Mouse (Mus musculus) hindlimb bud, embryonic 11.5 days (tissue): Measurements from ENCODE around the gene Lrrc8e.
A peak's percentile ranks its signal among the peaks of the same experiment; 100 is the strongest.

Experiments used
- DNase-seq: peaks from one replicate; pipeline ENCODE4 v3.0.0-alpha.2; 2012; ENCODE audit warnings: low read depth, low spot score; ENCODE audit errors: extremely low spot score

Gene Lrrc8e

DNA sequence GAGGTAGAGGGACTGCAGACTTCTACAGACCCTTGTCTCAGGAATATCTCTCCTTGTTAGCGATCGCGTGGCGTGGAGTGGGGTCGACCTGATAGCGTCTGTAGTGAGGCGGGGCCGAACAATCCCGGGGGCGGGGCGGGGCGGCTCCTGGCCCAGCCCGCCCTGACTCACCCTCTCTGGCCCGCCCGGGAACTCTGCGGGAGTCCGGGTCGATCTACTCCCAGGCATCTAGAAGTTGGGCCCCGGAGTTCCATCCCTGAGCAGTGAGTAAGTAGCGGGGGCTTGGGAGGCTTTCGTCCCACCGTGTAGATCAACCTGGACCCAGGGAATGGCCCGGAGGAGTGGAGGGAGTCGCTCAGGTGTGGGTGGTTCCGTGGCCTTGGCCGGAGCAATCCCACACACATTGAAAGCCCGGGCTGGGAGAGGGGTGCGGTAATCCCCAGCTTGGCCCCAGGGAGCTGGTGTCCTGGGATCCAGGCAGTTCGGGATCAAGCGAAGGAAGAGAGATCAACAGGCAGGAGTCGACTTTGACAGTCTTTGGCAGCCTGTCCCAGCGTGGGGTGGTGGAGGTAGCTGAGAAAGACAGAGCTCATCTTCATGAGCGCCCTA, at the start of gene Lrrc8e:
Lrrc8e (plus strand) TSS at position 89 of the 609 bp plus-strand sequence.
- no peak for DNase-seq

DNA sequence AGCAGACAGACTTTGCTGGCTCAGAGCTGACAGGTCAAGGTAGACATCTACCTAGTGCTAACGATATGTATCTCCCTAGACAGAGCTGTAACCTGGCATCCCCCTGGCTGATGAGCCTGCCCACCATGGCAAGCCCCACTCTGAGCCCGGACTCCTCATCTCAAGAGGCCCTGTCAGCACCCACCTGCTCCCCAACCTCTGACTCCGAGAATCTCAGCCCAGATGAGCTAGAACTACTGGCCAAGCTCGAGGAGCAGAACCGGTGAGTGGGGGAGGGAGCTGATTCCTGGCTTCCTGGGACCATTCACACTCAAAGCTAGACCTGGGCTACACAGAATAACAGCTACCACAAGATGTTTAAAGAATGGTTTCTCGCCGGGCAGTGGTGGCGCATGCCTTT, 43.2 kb upstream of the Lrrc8e start:
- DNase-seq = no peak

DNA sequence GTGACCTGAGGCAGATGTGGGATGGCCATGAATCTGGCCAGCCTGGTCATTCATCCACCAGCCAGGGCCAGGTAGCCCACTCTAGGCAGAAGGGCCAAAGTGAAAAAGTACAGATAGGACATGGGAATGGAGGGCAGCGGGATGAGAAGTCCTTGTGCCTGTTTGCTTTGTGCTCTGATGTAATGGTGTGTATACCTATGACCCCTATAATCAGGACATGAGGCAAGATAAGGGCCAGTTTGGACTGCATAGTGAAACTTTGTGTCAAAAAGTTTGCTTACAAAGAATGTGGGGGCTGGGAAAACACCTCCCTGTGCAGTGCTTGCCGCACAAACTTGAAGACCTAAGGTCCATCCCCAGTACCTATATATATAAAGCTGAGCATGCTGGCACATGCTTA, 40.5 kb upstream of the Lrrc8e start:
- DNase-seq = no peak

DNA sequence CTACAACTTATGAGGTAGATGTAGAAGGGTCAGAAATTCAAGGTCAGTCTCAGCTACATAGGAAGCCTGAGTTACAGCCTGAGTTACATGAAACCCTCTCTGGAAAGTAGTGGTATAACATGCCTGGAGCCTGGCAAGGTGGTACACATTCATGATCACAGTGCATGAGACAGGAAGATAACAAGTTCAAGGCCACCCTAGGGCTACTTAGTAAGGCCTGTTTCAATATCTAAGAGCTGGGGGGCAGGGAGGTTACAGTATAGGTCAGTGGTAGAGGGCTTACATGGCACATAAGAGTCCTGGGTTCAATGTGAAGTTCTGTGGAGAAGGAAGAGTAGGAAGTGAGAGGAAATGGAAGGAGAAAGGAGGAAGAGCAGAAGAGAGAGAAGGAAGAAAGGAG, 38.0 kb upstream of the Lrrc8e start:
- no peak for DNase-seq

DNA sequence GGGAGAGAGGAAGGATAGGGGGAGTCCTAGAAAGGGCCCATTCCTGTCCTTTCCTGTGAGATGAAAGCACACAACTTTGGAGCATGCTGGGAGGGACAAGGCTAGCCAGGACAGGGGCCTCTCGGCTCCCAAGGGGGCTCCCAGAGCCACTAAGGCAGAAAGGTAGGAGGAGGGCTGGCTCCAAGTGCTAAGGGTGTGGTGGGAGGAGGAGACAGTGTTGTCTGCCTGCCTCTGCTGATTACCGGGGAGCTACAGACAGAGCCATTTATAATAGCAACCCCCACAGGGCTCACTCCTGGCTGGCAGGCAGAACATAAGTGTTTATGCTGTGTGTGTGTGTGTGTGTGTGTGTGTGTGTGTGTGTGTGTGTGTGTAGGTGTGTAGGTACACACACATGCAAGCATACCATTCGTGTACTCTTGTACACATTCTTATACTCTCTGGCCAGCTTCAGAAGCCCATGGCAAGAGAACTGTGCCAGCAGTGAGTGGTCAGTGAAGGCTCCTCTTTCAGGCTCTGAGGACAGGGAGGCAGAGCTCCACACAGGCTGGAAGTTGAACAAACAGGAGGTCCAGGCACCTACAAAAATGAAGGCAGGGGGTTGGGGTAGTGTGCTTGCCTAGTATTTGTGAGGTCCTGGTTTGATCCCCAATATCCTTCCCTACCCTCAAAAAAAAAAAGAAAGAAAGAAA, 37.5 kb upstream of the Lrrc8e start:
- no peak for DNase-seq

DNA sequence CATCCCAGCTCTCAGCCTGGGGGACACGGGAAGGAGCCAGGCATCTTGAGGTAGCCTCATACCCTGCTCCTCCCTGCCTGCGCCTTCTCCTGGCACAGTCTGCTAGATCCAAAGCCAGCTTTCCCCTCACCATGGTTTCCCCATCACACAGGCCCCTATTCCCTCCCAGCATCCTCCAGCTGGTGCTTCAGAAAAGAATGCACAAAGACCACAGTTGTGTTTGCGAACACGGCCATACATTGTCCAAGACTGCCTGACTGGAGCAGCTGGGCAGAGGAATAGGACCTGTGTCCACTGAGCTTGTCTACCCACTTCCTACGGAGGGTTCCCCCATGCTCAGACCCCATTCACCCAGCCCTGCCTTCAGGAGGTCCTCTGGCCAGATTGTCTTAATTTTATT, 34.3 kb upstream of the Lrrc8e start:
- DNase-seq = no peak

DNA sequence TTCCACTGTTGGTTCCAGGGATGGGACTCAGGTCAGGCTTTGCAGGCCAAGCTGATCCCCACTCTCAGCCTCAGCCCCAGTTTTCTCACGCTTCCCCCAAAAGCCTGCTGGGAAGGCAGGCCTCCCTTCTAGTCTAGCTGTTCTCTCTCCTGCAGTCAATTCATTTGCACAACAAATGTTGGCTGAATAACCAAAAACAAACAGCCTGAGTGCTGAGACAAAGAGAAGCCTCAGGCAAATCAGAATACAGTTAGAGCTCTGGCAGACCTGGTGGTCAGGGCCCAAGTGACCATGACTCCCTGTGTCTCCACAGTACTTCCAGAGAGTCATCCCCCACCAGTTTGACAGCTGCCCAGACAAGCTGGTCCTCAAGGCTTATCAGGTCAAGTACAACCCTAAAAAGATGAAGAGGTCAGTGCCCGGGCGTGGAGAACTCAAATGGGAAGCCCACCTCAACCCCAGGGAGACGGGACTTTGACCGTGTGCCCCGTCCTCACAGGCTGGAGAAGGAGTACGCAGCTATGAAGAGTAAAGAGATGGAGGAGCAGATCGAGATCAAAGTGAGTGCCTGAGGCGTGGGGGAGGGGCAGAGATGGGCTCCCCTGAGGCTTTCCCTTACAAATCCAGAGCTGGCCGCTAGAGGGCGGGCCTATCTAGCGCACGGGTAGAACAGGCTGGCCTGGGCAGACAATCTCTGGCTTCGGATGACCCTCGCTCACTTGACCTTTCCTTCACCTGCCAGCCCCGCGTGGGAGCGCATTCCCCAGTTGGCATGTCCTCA, 33.6 kb upstream of the Lrrc8e start:
- peak; percentile 33 for DNase-seq

DNA sequence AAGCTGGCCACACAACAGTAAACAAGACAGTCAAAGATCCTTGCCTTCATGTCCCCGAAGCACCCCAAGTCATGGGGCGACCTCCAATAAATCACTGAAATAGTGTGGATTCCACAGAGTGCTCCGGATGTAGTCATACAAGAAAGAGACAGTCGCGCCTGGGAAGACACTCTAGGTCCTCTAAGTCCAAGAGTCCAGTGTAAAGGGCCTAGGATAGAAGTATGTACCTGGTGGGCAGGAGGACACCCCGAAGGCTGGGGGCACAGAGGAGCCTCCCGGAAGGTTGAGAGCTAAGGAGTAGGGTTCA, 33.1 kb upstream of the Lrrc8e start:
- no peak for DNase-seq

DNA sequence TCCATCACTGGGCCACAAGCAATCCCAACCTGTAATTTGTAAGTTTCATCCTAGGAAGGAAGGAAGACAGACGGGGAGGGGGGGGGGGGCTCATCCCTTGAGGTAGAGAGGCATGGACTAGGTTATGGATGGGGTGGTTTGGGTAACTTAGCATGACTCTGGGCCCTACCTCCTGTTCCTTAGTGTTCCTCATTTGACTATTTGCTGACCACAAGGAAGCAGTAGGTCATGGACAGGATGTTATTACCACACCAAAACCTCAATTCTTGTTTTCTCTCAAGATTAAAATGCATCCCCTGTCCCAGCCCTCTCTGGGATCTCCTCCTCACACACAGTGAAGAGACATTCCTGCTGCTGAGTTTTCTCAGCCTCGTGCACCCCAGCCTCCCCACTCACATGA, 25.3 kb upstream of the Lrrc8e start:
- DNase-seq = no peak

DNA sequence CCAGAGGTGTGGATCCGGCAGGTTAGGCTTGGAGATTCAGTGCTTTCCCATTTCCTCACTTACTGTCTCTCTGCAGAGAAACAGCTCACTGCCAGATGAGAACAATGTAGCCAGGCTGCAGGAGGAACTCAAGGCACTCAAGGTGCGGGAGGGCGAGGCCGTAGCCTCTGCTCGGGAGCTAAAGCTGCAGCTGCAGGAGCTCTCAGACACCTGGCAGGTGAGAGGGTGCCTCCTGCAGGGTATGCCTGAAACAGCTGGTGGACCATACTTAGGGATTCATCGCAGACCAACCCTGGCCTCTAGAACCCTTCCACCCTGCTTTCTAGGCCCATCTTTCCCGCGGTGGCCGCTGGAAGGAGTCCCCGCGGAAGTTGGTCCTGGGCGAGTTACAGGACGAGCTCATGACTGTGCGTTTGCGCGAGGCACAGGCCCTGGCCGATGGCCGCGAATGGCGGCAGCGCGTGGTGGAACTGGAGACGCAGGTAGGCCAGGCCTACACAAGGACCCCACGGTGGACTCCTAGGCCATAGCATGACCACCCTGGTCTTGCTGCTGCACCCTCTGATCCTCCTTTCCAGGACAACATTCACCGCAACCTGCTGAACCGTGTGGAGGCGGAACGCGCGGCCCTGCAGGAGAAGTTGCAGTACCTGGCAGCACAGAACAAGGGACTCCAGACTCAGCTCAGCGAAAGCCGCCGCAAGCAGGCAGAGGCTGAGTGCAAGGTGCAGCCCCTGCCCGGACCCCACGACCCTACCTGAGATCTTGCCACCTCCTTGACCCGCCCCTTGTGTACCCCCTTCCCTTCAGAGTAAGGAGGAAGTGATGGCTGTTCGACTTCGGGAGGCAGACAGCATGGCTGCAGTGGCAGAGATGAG, 21.1 kb upstream of the Lrrc8e start:
- DNase-seq = no peak

DNA sequence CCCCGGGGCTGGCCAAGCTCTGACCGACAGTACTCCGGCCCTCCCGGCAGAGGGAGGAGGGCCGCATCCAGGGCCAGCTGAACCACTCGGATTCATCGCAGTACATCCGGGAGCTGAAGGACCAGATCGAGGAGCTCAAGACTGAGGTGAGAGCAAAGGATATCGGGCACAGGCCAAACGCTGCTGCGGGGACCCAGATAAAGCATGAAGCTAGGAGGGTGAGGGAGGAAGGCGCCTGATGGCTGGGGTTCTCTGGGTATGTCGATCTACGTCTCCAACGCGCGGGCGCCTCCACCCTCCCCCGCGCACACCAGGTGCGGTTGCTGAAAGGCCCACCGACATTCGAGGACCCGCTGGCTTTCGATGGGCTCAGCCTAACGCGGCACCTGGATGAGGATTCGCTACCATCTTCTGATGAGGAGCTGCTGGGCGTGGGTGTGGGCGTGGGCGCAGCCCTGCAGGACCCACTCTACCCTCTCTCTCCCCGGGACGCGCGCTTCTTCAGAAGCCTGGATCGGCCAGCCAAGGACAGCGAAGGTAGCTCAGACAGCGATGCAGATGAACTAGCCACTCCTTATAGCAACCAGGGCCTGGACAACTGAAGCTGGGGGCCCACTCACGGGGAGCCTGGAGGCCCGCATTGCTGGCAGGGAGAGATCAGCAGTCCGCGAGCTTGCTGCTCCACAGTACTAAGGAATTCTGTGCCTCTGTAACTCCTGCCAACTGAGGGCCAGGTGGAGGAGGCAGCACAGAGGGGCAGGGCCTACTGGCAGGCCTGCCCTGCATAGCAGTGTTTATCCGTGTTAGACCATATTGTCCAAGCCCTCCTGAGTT, 20.2 kb upstream of the Lrrc8e start:
- DNase-seq = no peak

DNA sequence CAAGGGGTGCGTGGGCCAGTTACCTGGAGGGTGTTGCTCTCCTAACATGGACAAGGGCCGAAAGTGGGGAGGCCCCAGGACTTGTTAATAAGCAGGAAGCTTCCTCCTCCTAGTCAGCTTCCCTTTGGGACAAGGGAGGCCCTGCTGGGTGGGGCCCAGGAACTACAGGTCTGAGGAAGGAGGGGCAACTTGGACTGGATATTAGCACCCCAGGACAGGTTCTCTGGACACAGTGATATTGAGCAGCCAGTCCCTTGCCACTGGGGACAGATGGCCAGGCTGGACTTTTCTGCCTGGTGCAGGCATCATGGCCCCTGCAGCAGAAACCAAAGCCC, 19.6 kb upstream of the Lrrc8e start:
- DNase-seq = no peak

DNA sequence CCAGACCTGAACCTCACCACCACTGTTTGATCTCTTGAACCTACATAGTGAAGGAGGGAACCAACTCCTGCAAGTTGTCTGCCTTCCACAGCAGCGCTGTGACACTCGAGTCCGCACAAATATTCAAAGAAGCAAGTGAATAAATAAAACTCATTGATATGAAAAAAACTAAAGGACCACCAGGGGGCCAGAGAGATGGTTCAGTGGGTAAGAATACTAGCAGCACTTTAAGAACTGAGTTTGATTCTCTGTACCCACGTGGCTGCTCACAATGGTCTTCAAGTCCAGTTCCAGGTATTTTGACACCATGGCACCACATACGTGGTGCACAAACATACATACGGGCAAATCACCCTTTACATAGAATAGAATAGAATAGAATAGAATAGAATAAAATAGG, 15.5 kb upstream of the Lrrc8e start:
- no peak for DNase-seq

DNA sequence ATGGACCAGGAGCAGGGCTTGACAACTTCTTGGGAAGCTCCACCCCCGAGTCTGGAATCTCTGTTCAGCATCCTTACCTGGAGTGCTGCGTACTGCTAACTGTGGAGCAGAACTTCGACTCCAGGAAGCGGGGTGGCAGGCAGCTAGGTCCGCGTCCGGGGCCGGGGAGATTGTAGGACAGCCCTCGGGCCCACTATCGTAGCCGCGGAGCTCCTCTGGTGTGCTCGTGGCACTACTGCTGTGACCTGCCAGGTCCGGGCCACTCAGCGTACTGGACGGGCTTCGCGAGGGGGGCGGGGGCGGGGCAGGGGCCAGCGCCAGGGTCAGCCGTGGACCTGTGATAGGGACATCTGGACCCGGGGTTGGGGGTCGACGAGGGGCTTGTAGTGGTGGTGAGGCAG, 13.8 kb upstream of the Lrrc8e start:
- DNase-seq = no peak

DNA sequence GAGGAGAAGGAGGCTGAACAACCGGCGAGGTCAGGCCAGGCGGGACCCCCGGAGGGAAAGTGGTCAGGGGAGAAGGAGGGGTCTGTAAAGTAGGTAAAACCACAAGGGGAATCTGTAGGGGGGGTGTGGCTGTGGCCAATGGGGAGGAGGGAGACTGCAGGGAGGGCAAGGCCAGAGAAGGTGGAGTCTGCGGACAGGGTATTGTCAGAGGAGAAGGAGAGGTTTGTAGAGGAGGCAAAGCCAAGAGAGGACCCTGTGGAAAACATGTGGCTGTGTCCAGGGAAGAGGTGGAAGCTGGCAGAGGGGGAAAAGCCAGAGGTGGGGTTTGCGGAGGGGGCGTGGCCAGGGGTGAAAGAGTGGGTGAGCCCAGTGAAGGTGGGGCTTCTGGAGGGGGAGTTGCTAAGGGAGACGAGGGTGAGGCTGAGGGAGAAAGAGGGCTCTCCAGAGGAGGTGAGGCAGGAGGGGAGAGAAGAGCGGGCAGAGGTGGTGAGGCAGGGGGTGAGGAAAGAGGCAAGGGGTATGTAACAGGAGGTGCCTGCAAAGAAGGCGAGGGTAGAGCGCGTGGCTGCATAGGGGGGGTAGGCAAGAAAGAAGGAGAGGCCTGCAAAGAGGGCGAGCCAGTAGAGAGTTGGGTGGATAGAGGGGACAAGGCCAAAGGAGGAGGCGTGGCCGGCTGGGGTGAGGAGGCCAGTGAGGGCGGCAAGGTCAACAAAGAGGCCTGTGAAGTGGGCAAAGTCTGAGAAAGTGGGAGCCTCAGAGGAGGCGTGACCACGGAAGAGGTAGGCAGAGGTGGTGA, 13.2 kb upstream of the Lrrc8e start:
- DNase-seq = no peak

DNA sequence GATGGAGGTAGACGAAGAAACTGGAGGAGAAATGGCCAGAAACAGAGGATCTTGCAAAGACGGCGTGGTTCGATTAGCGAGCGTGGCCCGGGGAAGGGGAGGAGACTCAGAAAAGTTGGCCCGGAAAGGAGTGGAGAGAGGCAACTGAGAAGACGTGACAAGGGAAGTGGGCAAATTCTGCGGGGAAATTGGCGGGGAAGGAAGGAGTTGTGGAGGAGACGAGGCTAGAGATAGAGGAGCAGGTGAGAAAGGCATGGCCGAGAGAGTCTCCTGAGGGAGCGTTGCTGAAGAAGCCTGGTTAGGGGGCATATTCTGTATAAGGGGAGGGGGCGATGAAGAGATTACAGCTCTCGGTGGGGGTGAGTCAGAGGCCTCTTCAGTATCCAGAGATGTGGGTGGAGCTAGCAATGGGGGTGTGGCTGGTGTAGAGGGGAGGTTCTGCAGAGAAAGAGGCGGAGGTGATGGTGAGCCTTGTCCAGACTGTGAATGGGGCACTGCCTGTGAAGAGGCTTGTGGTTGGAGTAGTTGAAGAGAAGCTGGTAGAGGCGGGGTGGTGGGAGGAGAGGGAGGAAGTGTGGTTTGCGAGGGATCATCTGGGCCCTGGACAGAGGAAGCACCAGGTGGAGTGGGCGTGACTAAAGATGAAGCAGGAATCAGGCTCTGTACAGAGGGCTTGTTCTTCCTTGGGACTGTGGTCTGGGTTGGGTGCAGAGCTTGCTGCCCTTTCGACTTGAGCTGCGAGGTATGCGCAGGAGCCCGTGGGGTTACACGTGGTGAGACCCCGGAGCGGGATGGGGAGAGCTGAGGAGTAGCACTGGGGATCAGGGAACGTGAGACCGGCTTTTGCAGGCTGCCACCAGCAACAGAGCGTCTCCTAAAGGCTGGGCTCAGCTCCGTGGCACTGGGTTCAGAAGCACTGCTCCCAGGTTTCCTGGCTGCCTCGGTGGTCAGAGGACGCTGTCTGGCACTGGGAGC, 12.3 kb upstream of the Lrrc8e start:
- no peak for DNase-seq

DNA sequence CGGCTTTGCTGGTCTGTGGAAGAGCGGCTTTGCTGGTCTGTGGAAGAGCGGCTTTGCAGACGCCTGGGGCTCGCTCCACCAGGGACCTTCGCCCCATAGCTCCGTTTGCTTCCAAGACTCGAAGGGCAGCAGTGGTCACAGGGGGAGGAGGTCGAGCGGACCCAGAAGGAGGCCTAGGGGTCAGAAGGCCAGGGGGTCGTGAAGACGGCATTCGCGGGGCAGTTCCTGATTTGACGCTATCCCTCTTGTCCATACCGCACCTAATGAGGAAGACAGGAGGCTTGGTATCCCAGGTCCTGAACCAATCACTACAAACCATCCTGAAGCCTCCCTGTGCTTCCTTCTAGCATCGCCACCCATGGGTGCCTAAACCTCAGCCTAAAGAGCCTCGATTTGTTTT, 10.3 kb upstream of the Lrrc8e start:
- no peak for DNase-seq

DNA sequence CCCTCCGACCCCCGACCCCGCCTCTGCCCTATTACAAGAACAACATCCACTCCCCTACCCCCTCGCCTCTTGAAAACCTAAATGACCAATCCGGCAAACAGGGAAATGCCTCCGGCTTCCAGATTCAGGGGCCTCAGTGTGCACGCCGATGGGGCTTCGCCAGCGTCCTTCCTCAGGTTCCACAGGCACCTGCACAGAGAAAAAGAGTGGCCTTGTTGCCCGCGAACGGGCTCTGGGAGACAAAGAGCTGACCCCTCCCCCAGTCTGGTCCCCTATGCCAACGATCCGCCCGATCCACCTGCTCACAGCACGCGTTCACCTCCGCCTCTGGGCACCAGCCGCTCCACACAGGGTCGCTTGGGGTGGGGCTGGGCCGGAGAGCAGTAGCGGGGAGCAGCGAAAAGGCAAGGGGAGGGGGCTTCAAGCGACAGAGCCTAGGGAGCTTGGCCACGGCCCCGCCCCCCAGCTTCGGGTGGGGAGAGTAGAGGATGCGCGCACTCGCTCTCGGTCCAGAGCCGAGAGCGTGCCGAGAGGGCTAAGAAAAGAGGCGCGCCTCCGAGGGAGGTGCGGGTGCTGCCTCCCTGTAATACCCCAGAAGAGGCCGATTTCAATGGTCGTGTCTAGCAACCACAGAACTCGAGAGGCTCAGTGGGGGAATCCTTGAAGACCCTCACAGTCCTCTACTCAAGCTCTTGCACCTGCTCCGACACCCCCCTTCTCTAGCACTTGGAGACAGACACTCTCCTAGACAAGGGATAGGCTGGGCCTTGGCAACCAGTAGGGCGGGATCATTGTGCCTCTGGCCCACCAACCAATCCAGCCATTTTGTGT, 9.6 kb upstream of the Lrrc8e start, which contains the start of gene Prr36:
Prr36 (minus strand) TSS at position 669 of the 831 bp plus-strand sequence.
- DNase-seq = no peak
